Mouse (Mus musculus) intestine, postnatal 0 days (tissue): ENCODE results near the gene Slc4a1ap. TPM values are rescaled to one million over a fixed set of nuclear protein-coding genes. Genes with fewer than 3 reads are reported as not detected.

Source experiments
- ATAC-seq: fragments of 200-750 bp; cut with Nextera tagmentation; 2 replicates; pipeline ENCODE4 v1.8.0; 2017; ENCODE audit warnings: mild to moderate bottlenecking, moderate TSS enrichment, moderate library complexity
- H3K27ac ChIP-seq: fragments of 300-500 bp; sonication (generic); 2 replicates; pipeline ENCODE4 v1.5.1; 2014; ENCODE audit warnings: mild to moderate bottlenecking, low read depth, low read length, moderate library complexity
- H3K27me3 ChIP-seq: fragments of 300-500 bp; sonication (generic); replicated peaks from 2 replicates; pipeline ENCODE4 v1.6.1; 2014; ENCODE audit warnings: low read length, mixed read lengths; ENCODE audit not compliant: control insufficient read depth, insufficient read depth
- H3K36me3 ChIP-seq: fragments of 300-500 bp; sonication (generic); 2 replicates; pipeline ENCODE4 v1.6.1; 2014; ENCODE audit warnings: mild to moderate bottlenecking, moderate library complexity; ENCODE audit not compliant: control insufficient read depth, insufficient read depth
- H3K4me1 ChIP-seq: fragments of 300-500 bp; sonication (generic); replicated peaks from 2 replicates; pipeline ENCODE4 v1.6.1; 2014; ENCODE audit warnings: antibody characterized with exemption, low read length, mixed read lengths; ENCODE audit not compliant: control insufficient read depth, insufficient read depth
- H3K4me2 ChIP-seq: fragments of 300-500 bp; sonication (generic); replicated peaks from 2 replicates; pipeline ENCODE4 v1.6.1; 2014; ENCODE audit warnings: low read depth, mild to moderate bottlenecking, moderate library complexity
- H3K4me3 ChIP-seq: fragments of 300-500 bp; sonication (generic); 2 replicates; pipeline ENCODE4 v1.5.1; 2014; ENCODE audit warnings: low read depth, low read length
- H3K9ac ChIP-seq: fragments of 300-500 bp; sonication (generic); 2 replicates; pipeline ENCODE4 v1.6.1; 2014; ENCODE audit warnings: mild to moderate bottlenecking, low read depth, low read length
- H3K9me3 ChIP-seq: fragments of 300-500 bp; sonication (generic); 2 replicates; pipeline ENCODE4 v1.6.1; 2016; ENCODE audit warnings: mixed run types; ENCODE audit not compliant: control insufficient read depth
- CTCF ChIP-seq: sonication (generic); IDR thresholded peaks from 2 replicates; pipeline ENCODE4 v1.5.1; 2016; ENCODE audit warnings: low read depth, mild to moderate bottlenecking, control low read depth, antibody characterized with exemption, moderate library complexity
- WGBS: fragments of 180-500 bp; shearing (Covaris S2); extraction: QIAGEN DNeasy Blood & Tissue Kit; methylation state at CpG from one replicate; pipeline ENCODE4 v1.1.7; 2014; 5-methylcytosine and 5-hydroxymethylcytosine counted together
- polyA plus RNA-seq: library from polyadenylated mRNA; unstranded; fragments of >200 nt; fragmentation: Nextera tagmentation; extraction: Ambion mirVana; gene quantifications from 2 replicates; pipeline ENCODE4 v1.2.1, GENCODE M21; 2015

Slc4a1ap gene
- 13.6 and 15.5 TPM in 2 replicates for polyA plus RNA-seq

- Histone ChIP-seq H3K36me3 (peaks cover 29% of the 10 kb centered on the region), H3K4me3 (peak within 1 kb of the TSS; percentile 96), H3K9ac (peak within 1 kb of the TSS; percentile 75), H3K4me1 (peaks cover 9% of the 10 kb centered on the region; the same call in 1 of the 2 replicates), H3K4me2 (peak within 1 kb of the TSS; percentile 90), H3K27ac (peak within 1 kb of the TSS; percentile 70), H3K9me3 (no peaks in the 10 kb centered on the region), H3K27me3 (no peaks in the 10 kb centered on the region)
- peak; percentile 82 for ATAC-seq
- WGBS = 1% methylated on average over 28 of the region's 28 CpGs
- no peak for TF ChIP-seq CTCF
Measured at GRCm38 (mm10) chr5:31526354-31527116, at the start of gene Slc4a1ap. Gene Slc4a1ap (plus strand): TSS chr5:31526995.

- Histone ChIP-seq H3K4me1 (no peaks in the 10 kb centered on the region), H3K4me2 (no peak overlapping the region)
- no peak for TF ChIP-seq CTCF
Measured at GRCm38 (mm10) chr5:31480536-31480935, 46.3 kb upstream of the Slc4a1ap start.

GRCm38 (mm10) chr5:31485440-31485839, 41.4 kb upstream of the Slc4a1ap start, which contains the start of gene 4930548H24Rik:
Gene 4930548H24Rik (plus strand): TSS chr5:31485740.
- no peaks in the 10 kb centered on the region for H3K4me1 ChIP-seq
- no peak within 1 kb of the TSS for H3K4me2 ChIP-seq
- no peak within 1 kb of the TSS for H3K9ac ChIP-seq
- H3K27ac ChIP-seq = no peak within 1 kb of the TSS
- ATAC-seq = no peak
- H3K27me3 ChIP-seq = no peaks in the 10 kb centered on the region
- no peak within 1 kb of the TSS for H3K4me3 ChIP-seq
- TF ChIP-seq CTCF = no peak
- no peaks in the 10 kb centered on the region for H3K9me3 ChIP-seq
- peaks cover 12% of the 10 kb centered on the region for H3K36me3 ChIP-seq
- 97% methylated on average over 3 of the region's 3 CpGs for WGBS

More at GRCm38 (mm10) chr5:31480536-31480935, 46.3 kb upstream of the Slc4a1ap start:
- no peaks in the 10 kb centered on the region for H3K27me3 ChIP-seq
- no peak overlapping the region for H3K4me3 ChIP-seq
- WGBS = 92% methylated on average over 4 of the region's 4 CpGs
- H3K36me3 ChIP-seq = peaks cover 60% of the 10 kb centered on the region
- H3K9me3 ChIP-seq = no peaks in the 10 kb centered on the region
- H3K27ac ChIP-seq = no peak overlapping the region
- ATAC-seq = no peak
- H3K9ac ChIP-seq = no peak overlapping the region

- H3K36me3 ChIP-seq = no peaks in the 10 kb centered on the region
- H3K4me3 ChIP-seq = no peak overlapping the region
- H3K9me3 ChIP-seq = no peaks in the 10 kb centered on the region
- no peak overlapping the region for H3K4me2 ChIP-seq
- TF ChIP-seq CTCF = no peak
- no peaks in the 10 kb centered on the region for H3K27me3 ChIP-seq
- no peak for ATAC-seq
- H3K4me1 ChIP-seq = no peaks in the 10 kb centered on the region
- H3K9ac ChIP-seq = no peak overlapping the region
- H3K27ac ChIP-seq = no peak overlapping the region
- WGBS = 94% methylated on average over 3 of the region's 3 CpGs
Measured at GRCm38 (mm10) chr5:31487889-31488288, 38.9 kb upstream of the Slc4a1ap start.

- 0 out of 2 replicates have a peak, but pooled peaks cover 5% of the 10 kb centered on the region for H3K4me1 ChIP-seq
- 62% methylated on average over 7 of the region's 7 CpGs for WGBS
- no peaks in the 10 kb centered on the region for H3K36me3 ChIP-seq
- H3K4me3 ChIP-seq = no peak overlapping the region
- H3K27me3 ChIP-seq = no peaks in the 10 kb centered on the region
- H3K27ac ChIP-seq = no peak overlapping the region
- no peak for TF ChIP-seq CTCF
- H3K9me3 ChIP-seq = no peaks in the 10 kb centered on the region
- no peak for ATAC-seq
- no peak overlapping the region for H3K4me2 ChIP-seq
- H3K9ac ChIP-seq = no peak overlapping the region
Measured at GRCm38 (mm10) chr5:31489116-31489769, 37.6 kb upstream of the Slc4a1ap start.

GRCm38 (mm10) chr5:31492031-31492430, 34.8 kb upstream of the Slc4a1ap start:
- Histone ChIP-seq H3K4me3 (no peak overlapping the region), H3K27me3 (no peaks in the 10 kb centered on the region), H3K4me2 (no peak overlapping the region), H3K4me1 (0 out of 2 replicates have a peak, but pooled peaks cover 6% of the 10 kb centered on the region), H3K36me3 (0 out of 2 replicates have a peak, but pooled peaks cover under 1% of the 10 kb centered on the region), H3K9ac (no peak overlapping the region), H3K27ac (no peak overlapping the region), H3K9me3 (no peaks in the 10 kb centered on the region)
- no peak for TF ChIP-seq CTCF
- no peak for ATAC-seq
- 66% methylated on average over 1 of the region's 1 CpGs for WGBS
